Mouse (Mus musculus): ENCODE measurements around the gene Ap3b2. TPM values are rescaled to one million over a fixed set of nuclear protein-coding genes. Genes with fewer than 3 reads are reported as not detected.
"Not testable (repeated sequence)": the region's sequence is repeated elsewhere in the genome, so short reads cannot be mapped to it uniquely, and the experiment has no call there.

Ap3b2 gene
- total RNA-seq, 2 experiments from 2014 or later, result 156 to 159 TPM

DNA sequence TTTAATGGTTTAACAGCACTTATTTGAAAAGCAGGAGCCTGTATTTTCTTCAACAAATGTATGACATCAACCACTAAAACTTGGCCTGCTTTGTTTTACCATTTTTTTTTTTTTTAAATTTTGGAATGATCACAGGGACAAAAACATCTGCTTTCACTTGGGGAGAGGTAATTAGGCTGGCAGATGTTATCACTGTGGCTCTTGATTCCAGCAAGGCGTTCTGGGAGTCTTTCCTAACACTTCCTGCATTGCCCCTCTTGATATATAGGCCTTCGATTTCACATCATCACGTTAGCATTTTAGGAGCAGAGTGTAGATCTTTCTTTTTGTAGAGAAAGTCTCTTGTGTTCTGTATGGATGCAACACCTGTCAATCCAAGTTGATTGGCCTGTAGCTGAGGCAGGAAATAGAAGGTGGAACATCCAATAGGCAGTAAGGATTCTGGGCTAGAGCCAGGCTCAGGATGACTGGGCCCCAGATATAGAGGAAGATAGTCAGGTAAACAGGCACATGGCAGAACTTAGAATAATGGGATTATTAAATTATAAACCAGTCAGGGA is 14.1 kb downstream of the Ap3b2 start:
- DNase-seq (ENCODE audit: low spot score in 2 of 2), result no peak

DNA sequence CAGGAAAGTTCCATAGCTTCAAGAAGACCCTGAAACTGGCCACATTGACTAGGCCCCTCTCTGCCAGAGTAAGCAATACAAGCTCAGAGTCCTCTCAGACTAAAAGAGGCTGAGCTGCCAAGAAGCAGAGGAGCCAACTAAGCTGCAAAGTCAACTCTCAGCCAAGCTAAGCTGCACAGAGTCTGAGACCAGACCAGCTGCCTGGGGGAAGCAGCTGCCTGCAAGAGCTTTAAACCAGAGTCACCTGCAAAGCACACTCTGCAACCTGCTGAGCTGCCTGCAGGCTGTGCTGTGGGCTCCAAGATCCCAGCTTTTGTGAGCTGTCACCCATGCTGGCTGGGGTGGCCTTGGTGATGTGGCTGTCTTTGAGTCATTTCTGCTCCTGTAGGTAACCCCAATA is 15.5 kb downstream of the Ap3b2 start:
- not testable (repeated sequence) for DNase-seq (ENCODE audit: low spot score in 2 of 2)

DNA sequence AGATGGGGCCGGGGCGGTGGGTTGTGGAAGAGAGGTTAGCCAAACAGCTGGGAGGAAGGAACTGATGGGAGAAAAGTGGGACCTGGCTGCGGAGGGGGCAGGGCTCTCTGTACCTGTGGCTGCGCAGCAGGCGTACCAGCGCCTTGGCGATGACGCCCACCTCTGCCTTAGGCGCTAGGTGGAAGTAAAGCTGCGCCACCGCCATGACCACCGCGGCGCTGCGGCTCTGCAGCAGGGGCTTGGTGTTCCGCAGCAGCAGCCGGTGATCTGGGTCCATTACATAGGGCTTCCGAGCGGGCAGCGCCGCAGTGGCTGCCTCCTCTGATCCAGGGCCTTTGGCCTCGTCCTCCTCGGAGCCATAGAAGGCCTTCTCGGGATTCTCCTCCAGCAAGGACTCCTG is 16.9 kb downstream of the Ap3b2 start:
- no peak for DNase-seq (ENCODE audit: low spot score in 2 of 2)

DNA sequence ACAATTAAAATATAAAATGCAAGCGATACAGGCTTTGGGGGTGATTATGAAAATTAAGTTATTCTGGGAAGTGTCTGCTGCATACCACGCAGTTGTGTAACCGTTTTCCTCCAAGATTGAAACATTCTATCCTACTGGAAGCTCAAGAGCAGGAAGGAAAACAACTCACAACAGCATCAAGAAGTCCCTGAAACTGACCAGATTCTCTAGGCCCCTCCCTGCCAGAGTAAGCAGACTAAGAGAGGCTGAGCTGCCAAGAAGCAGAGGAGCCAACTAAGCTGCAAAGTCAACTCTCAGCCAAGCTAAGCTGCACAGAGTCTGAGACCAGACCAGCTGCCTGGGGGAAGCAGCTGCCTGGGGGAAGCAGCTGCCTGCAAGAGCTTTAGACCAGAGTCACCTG is 18.5 kb downstream of the Ap3b2 start:
- DNase-seq (ENCODE audit: low spot score in 2 of 2), result peak; percentile 19 to 55

DNA sequence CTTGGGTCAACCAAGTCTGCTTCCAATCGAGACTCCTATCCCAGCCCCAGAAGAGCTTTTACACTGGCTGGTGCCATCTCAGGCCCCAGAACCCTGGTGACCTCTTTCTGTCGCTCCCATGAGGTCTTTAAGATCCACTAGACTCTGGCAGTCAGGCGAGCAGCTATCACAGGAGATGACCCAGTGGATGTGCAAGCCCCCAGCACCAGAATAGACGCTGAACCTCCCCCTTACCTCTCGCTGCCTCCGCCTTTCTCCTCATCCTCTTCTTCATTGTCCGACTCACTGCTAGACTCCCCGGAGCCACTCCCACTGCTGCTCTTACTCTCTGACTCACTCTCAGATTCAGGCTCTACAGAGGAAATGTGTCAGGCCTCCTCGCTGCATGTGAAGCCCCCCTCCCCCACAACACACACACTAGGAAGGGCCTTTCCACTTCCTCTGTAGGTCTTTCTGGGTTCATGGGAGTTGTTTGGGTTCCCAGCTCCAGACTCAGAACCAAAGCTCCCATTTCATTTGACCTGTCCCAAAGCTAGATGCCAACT is 28.7 kb downstream of the Ap3b2 start:
- peak; percentile 21 to 24 for DNase-seq (ENCODE audit: low spot score in 2 of 2)

DNA sequence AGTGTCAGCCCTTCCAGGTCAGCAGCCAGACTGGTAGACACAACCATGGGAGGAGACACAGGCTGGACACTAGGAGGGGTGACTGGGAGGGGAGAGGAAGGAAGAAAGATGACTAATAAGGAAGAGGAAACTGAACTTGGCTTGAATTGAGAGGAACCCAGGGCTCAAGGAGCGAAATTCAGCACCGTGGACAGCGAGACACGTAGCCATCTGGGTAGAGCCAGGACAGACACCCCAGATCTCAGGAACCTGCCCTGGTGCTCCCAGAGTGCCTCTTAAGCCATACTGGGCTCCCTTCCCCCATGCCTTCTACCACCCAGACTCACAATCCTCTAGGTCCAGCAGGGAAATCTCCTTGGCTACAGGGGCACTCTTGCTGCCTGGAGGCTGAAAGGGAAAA is 29.6 kb downstream of the Ap3b2 start:
- DNase-seq (ENCODE audit: low spot score in 2 of 2), result no peak

DNA sequence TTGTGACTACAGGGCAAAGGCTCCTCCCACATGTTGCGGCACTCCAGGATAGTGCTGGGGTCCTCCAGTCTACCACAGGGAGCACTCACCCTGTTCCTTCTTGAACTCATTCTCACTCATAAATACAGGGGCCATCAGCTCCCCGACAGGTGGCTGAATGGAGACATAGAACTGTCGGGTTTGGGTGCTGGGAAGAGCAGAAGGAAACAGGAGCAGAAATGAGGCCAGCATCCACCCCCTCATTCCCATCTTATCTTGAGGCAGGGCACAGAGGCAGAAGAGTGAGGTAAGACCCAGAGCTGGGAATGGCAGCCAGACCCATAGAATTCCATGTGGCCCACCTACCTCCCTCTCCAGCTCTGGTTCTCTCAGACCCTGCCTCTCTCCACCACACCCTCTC is 30.9 kb downstream of the Ap3b2 start:
- peak in 1 of 2 experiments; percentile 30 for DNase-seq (ENCODE audit: low spot score in 2 of 2)

DNA sequence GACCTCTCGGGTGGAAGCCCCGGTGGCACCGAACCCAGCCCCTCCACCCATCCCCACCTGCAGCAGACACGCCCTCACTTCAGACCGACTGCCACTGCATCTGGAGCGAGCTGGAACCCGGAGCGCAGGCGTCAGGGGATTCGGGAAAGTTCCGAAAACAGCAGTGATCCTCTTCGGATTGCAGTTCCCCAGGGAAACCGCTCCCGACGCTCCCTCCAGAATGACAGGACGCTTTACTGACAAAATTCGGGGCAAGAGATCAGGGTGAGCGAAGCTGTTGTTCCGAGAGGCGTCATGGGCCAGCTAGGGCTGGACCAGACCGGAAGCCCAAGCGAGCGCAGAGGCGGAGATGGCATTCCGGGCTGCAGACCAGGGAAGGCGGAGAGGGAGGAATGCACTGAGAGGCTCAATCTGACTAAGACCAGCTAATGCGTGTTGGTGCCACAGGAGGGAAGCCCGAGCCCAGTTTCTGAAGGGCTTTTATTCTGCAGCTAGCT is 38.5 kb downstream of the Ap3b2 start, which contains the start of gene Cpeb1:
TSS of gene Cpeb1 (minus strand) at position 311 of the 497 bp plus-strand sequence.
- DNase-seq (ENCODE audit: low spot score in 2 of 2), result peak; percentile 69 to 84

DNA sequence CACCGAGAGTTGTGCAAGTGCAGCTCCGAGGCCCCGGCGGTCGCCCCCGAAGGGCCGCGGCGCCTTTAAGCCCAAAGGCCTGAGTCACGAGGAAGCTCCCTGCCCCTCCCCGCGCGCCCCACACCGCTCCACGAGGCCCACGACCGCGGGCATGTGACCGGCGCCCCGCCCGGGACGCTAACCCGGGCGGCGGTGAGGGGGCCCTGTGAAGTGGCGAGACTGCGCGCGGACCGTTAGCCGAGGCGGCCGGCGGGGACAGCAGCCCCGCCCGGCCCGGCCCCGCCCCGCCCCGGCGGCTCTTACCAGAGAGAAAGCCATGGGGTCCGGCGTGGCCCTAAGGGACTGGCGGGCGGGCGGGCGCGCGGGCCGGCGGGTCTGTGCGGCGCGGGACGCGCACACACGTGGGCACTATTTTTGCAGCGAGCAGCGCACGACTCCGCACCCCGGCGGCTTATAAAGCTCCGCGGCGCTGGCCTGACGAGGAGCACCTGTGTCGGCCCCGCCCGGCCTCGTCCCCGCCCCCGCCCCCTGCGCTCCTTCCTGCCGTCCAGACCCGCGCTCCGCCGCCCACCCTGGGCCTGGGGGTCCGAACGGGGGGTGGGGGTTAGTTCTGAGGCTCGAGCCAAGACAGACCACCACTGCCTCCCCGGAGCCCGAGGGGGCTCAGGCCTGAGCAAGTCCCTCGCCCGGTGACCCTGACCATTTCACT is 39.2 kb downstream of the Ap3b2 start:
- DNase-seq (ENCODE audit: low spot score in 2 of 2), result peak; percentile 62 to 80

DNA sequence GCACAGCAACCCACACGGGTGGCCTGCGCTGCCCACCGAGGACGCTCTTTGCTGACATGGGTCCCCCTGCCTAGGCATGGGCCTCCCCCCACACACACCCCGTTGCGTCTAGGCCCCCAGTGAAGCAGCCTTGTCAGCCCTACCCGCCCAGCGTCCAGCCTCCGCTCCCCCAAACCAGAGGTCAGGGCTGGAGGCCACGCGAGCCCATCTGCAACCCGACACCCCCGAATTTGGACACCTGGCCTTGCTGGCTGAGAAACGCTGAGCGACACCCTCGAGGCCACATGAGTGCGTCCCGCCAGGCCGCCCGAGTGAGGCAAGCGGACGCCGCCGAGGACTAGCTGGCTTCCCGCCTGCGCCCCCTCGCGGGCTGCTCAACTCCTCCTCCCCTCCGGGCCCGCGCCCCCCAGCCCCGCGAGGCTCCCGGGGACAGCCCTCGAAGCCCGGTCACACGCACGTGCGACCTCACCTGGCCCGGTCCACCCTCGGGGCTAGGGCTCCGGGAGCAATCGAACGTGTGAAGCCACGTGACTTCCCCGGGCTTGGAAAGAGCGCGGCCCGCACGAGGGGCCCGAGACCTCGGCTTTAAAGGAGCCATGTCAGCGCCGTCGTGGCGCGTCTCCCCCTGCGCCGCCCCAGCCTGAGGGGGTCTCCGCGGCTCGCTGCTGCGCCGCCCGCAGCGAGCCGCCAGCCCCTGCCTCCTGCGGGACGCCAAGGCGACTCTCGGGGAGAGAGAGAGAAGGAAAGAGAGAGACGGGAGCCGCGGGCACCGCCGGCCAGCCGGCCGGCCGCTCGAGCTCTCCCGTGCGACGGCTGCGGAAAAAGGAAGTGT is 40.1 kb downstream of the Ap3b2 start:
- DNase-seq (ENCODE audit: low spot score in 2 of 2), result peak; percentile 32 to 39

DNA sequence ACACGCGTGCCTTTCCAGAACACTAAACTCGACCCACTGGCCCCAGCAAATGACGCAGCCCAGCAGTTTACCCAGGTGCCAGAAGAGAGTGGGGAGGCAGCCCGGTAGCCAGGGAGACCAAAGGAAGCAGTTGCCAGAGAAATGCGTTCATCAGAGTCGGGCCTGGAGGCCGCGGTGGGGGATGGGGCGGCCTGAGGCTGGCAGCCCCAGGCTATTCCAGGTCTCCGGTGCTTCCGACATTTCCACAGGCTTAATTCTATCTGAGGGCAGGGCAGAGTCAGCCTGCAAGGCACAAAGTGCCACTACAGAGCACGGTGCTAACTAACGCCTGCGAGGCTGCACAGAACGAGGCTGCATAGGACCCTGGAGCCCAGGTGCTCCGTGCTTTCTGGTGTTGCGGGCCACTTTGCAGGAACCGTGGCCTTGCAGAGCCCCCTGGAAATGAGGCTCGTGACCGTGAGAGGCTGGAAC is 40.7 kb downstream of the Ap3b2 start:
- DNase-seq (ENCODE audit: low spot score in 2 of 2), result peak; percentile 23 to 48

Other genes with a start within 250 kb of the Ap3b2 start
- 100 to 1,000 TPM; 537 to 543 TPM for gene Rps17, start 148.7 kb downstream of the Ap3b2 start, total RNA-seq (2021)
- 100 to 1,000 TPM; 102 to 104 TPM for gene Cpeb1, start 38.5 kb downstream of the Ap3b2 start, total RNA-seq (2021)
- not detected for gene BC048679, start 4.4 kb upstream of the Ap3b2 start, total RNA-seq (2021)
- gene Fsd2, start 73.0 kb upstream of the Ap3b2 start, total RNA-seq (2021), result under 1 TPM; 0.09 to 0.26 TPM
- gene Whamm, start 77.3 kb upstream of the Ap3b2 start, total RNA-seq (2021), result 10 to 100 TPM; 15.1 to 17.5 TPM
- gene Homer2, start 213.6 kb upstream of the Ap3b2 start, total RNA-seq (2021), result 10 to 100 TPM; 63.3 to 65.4 TPM

Data from left cerebral cortex, adult 18-20 months (tissue).